Mouse (Mus musculus) urinary bladder, postnatal 36 days (tissue): Measurements from ENCODE around the gene Ptges.
"Not testable (repeated sequence)": the region's sequence is repeated elsewhere in the genome, so short reads cannot be mapped to it uniquely, and the experiment has no call there.

Source experiments
- DNase-seq, 2 experiments: peaks; one replicate each; pipeline ENCODE4 v3.0.0; 2022; ENCODE audit warnings: low spot score in 2 of 2, mixed read lengths in 1 of 2

Ptges gene

GRCm38 (mm10) chr2:30929483-30930045 lies at the start of gene Ptges:
Ptges (minus strand) TSS chr2:30929863.
- DNase-seq = peak in 1 of 2 experiments; percentile 72

GRCm38 (mm10) chr2:30967352-30968327 lies 38.0 kb upstream of the Ptges start, which contains the start of gene Tor1a:
Tor1a (minus strand) TSS chr2:30967933.
- DNase-seq = peak; percentile 79 to 87

GRCm38 (mm10) chr2:30966826-30967225 lies 37.2 kb upstream of the Ptges start:
- no peak for DNase-seq

- DNase-seq = no peak
Observed at GRCm38 (mm10) chr2:30965627-30966026, 36.0 kb upstream of the Ptges start.

GRCm38 (mm10) chr2:30962570-30963254 lies 33.0 kb upstream of the Ptges start:
- DNase-seq = no peak

- DNase-seq = no peak
Observed at GRCm38 (mm10) chr2:30959856-30960255, 30.2 kb upstream of the Ptges start.

GRCm38 (mm10) chr2:30958726-30959125 lies 29.1 kb upstream of the Ptges start:
- no peak for DNase-seq

GRCm38 (mm10) chr2:30957511-30957910 lies 27.8 kb upstream of the Ptges start:
- DNase-seq = no peak

- no peak for DNase-seq
Observed at GRCm38 (mm10) chr2:30954797-30955196, 25.1 kb upstream of the Ptges start.

- DNase-seq = peak; percentile 72 to 80
Observed at GRCm38 (mm10) chr2:30952824-30953490, 23.3 kb upstream of the Ptges start, which contains the start of gene Tor1b. Tor1b (plus strand) TSS chr2:30952959.

GRCm38 (mm10) chr2:30952457-30952823 lies 22.8 kb upstream of the Ptges start:
- DNase-seq = no peak

GRCm38 (mm10) chr2:30942603-30943011 lies 12.9 kb upstream of the Ptges start:
- DNase-seq = peak; percentile 43 to 49

- DNase-seq = peak in 1 of 2 experiments; percentile 28
Observed at GRCm38 (mm10) chr2:30942116-30942515, 12.5 kb upstream of the Ptges start.

GRCm38 (mm10) chr2:30941586-30941985 lies 11.9 kb upstream of the Ptges start:
- no peak for DNase-seq

GRCm38 (mm10) chr2:30938574-30938991 lies 8.9 kb upstream of the Ptges start:
- DNase-seq = no peak

- DNase-seq = no peak
Observed at GRCm38 (mm10) chr2:30937731-30938130, 8.1 kb upstream of the Ptges start.

GRCm38 (mm10) chr2:30936808-30937207 lies 7.1 kb upstream of the Ptges start:
- no peak for DNase-seq

- peak in 1 of 2 experiments; percentile 72 for DNase-seq
Observed at GRCm38 (mm10) chr2:30933917-30934450, 4.3 kb upstream of the Ptges start.

- DNase-seq = no peak
Observed at GRCm38 (mm10) chr2:30933032-30933431, 3.4 kb upstream of the Ptges start.

GRCm38 (mm10) chr2:30931922-30932321 lies 2.3 kb upstream of the Ptges start:
- DNase-seq = no peak

GRCm38 (mm10) chr2:30930846-30931245 lies 1.2 kb upstream of the Ptges start:
- DNase-seq = not testable (repeated sequence)
